Mouse (Mus musculus): ENCODE results near the gene Tmco1.
"Not testable (repeated sequence)": the region's sequence is repeated elsewhere in the genome, so short reads cannot be mapped to it uniquely, and the experiment has no call there.

The Tmco1 gene

GRCm38 (mm10) chr1:167339177-167339781, 31.1 kb downstream of the Tmco1 start:
- peak; percentile 54 for DNase-seq

- no peak for DNase-seq
Observed at GRCm38 (mm10) chr1:167340111-167340787, 32.1 kb downstream of the Tmco1 start.

GRCm38 (mm10) chr1:167340910-167341528, 32.8 kb downstream of the Tmco1 start:
- no peak for DNase-seq

- DNase-seq = no peak
Observed at GRCm38 (mm10) chr1:167342831-167343230, 34.7 kb downstream of the Tmco1 start.

GRCm38 (mm10) chr1:167345994-167346520, 37.9 kb downstream of the Tmco1 start:
- DNase-seq = not testable (repeated sequence)

GRCm38 (mm10) chr1:167349206-167349605, 41.0 kb downstream of the Tmco1 start:
- DNase-seq = peak; percentile 38

GRCm38 (mm10) chr1:167349815-167350596, 41.8 kb downstream of the Tmco1 start, which contains the start of gene Aldh9a1:
Gene Aldh9a1 (plus strand): TSS chr1:167349991.
- DNase-seq = peak; percentile 92

- DNase-seq = no peak
Observed at GRCm38 (mm10) chr1:167350597-167351415, 42.6 kb downstream of the Tmco1 start.

- DNase-seq = no peak
Observed at GRCm38 (mm10) chr1:167352403-167352802, 44.2 kb downstream of the Tmco1 start.

GRCm38 (mm10) chr1:167357387-167357786, 49.2 kb downstream of the Tmco1 start:
- no peak for DNase-seq

- DNase-seq = no peak
Observed at GRCm38 (mm10) chr1:167358731-167359130, 50.6 kb downstream of the Tmco1 start.

GRCm38 (mm10) chr1:167360268-167360667, 52.1 kb downstream of the Tmco1 start:
- DNase-seq = no peak

GRCm38 (mm10) chr1:167362819-167363218, 54.6 kb downstream of the Tmco1 start:
- no peak for DNase-seq

GRCm38 (mm10) chr1:167363322-167363721, 55.1 kb downstream of the Tmco1 start:
- no peak for DNase-seq

- DNase-seq = no peak
Observed at GRCm38 (mm10) chr1:167365808-167366207, 57.6 kb downstream of the Tmco1 start.

GRCm38 (mm10) chr1:167366621-167367020, 58.4 kb downstream of the Tmco1 start:
- no peak for DNase-seq

- DNase-seq = no peak
Observed at GRCm38 (mm10) chr1:167368018-167368417, 59.8 kb downstream of the Tmco1 start.

GRCm38 (mm10) chr1:167368513-167368912, 60.3 kb downstream of the Tmco1 start:
- no peak for DNase-seq

- peak; percentile 89 for DNase-seq
Observed at GRCm38 (mm10) chr1:167369905-167370304, 61.7 kb downstream of the Tmco1 start.

GRCm38 (mm10) chr1:167372739-167373138, 64.6 kb downstream of the Tmco1 start:
- no peak for DNase-seq

GRCm38 (mm10) chr1:167374003-167374784, 66.0 kb downstream of the Tmco1 start:
- no peak for DNase-seq

Data from cerebellum, adult 9-10 months (tissue).